8 mouse cellular contexts compared by ENCODE assay signal in the genomic region with DNA sequence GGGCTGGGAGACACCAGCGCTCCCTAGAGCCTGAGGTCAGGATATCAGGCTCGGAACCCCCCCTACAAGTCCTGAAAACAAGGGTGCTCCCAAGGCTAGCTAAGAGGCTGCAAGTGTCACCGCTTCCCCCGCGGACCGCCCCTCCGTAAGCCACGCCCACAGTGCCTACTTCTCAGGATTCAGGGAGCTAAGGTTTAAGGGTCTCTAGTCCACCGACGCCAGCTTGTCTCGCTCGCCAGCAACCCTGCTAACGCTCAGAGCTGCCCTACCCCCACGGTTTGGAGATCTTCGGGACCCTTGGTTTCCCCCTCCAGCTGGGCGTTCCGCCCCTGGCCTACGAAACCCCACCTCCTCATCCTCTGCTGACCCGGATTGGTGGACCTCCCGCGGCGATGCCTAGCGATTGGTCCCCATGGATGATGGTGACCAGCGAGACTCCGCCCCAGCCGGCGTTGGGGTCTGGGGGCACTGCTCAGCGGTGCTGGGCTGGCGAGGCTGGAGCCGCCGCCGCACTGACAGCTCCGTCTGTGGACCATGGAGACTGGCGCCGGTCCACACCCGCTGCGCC. TPM values are rescaled to one million over a fixed set of nuclear protein-coding genes. Genes with fewer than 3 reads are reported as not detected.
DNase-seq lines count a peak whose midpoint lies in the region; ATAC-seq lines count a peak whose summit lies in the region.

No protein-coding gene starts in this region.

- no peaks in the 10 kb centered on the region for H3K36me3 ChIP-seq in forebrain, embryonic 14.5 days (ENCODE audit: control insufficient read depth, insufficient read depth, low read length)
- H3K36me3 ChIP-seq in midbrain, embryonic 13.5 days: no peaks in the 10 kb centered on the region

- peak overlapping the region; percentile 42 for H3K4me3 ChIP-seq in forebrain, embryonic 14.5 days (ENCODE audit: low read depth, low read length)
- H3K4me3 ChIP-seq in midbrain, embryonic 13.5 days (replicated peaks): peak overlapping the region; percentile 54

- ATAC-seq in cerebellum, adult (ENCODE audit: insufficient number of reproducible peaks, low FRiP score, low TSS enrichment): peak; percentile 31; the same call in 1 of the 2 replicates
- peak; percentile 98 for ATAC-seq in forebrain, embryonic 14.5 days
- ATAC-seq in midbrain, embryonic 13.5 days: peak; percentile 96
- ATAC-seq in inflammation-experienced regulatory T-cells, adult 6 months: no peak

- under 1% methylated on average over 37 of the region's 37 CpGs for WGBS in forebrain, embryonic 14.5 days
- under 1% methylated on average over 37 of the region's 37 CpGs for WGBS in midbrain, embryonic 13.5 days

- peak overlapping the region; percentile 74 for H3K4me2 ChIP-seq in forebrain, embryonic 14.5 days (ENCODE audit: low read length)
- peak overlapping the region; percentile 74 for H3K4me2 ChIP-seq in midbrain, embryonic 13.5 days (replicated peaks)

- H3K27me3 ChIP-seq in forebrain, embryonic 14.5 days (replicated peaks; ENCODE audit: control insufficient read depth, insufficient read depth, low read length): peaks cover 26% of the 10 kb centered on the region
- H3K27me3 ChIP-seq in midbrain, embryonic 13.5 days: peaks cover 46% of the 10 kb centered on the region

- H3K9me3 ChIP-seq in forebrain, embryonic 14.5 days (replicated peaks; ENCODE audit: control insufficient read depth, low read length): no peaks in the 10 kb centered on the region
- H3K9me3 ChIP-seq in midbrain, embryonic 13.5 days: peaks cover 6% of the 10 kb centered on the region; the same call in 1 of the 2 replicates

- peak overlapping the region; percentile 43; the same call in 1 of the 2 replicates for H3K9ac ChIP-seq in forebrain, embryonic 14.5 days (ENCODE audit: low read length)
- peak overlapping the region; percentile 64 for H3K9ac ChIP-seq in midbrain, embryonic 13.5 days (replicated peaks)

- H3K27ac ChIP-seq in forebrain, embryonic 14.5 days (ENCODE audit: low read depth, low read length): no peak overlapping the region
- peak overlapping the region; percentile 73 for H3K27ac ChIP-seq in midbrain, embryonic 13.5 days

- DNase-seq in cerebellum, adult 9-10 months: no peak
- DNase-seq in brain, adult 2 months (ENCODE audit: low read depth, low spot score): peak; percentile 91
- DNase-seq in forebrain, embryonic 14.5 days (ENCODE audit: low spot score): peak; percentile 93
- DNase-seq in layer of hippocampus, postnatal 25 days (ENCODE audit: extremely low spot score in 1 of 2, low spot score in 1 of 2): peak; percentile 59 to 77
- DNase-seq in natural killer cell, adult 2 months (ENCODE audit: low spot score in 2 of 2): no peak

- H3K4me1 ChIP-seq in forebrain, embryonic 14.5 days (ENCODE audit: control insufficient read depth, insufficient read depth, low read length): no peaks in the 10 kb centered on the region
- peaks cover 39% of the 10 kb centered on the region for H3K4me1 ChIP-seq in midbrain, embryonic 13.5 days (replicated peaks)

RNA-seq across cellular contexts. Expression of gene Epha10, which starts 0.7 kb away (rescaled TPM):
- polyA plus RNA-seq in forebrain, embryonic 14.5 days (2014; fragmentation: Nextera tagmentation; extraction: Ambion mirVana): 0.27 and 0.84 TPM in 2 replicates
- total RNA-seq in layer of hippocampus, postnatal 25 days (2021): 10 to 100 TPM; 25.8 to 30.6 TPM
- 10.0 and 13.4 TPM in 2 replicates for polyA plus RNA-seq in midbrain, embryonic 13.5 days (2015; fragmentation: Nextera tagmentation; extraction: Ambion mirVana)
- not detected for polyA plus RNA-seq in inflammation-experienced regulatory T-cells, adult 6 months (2017; shearing (Covaris generic))

RNA-seq across cellular contexts. Expression of gene Maneal, which starts 19.5 kb away (rescaled TPM):
- polyA plus RNA-seq in forebrain, embryonic 14.5 days (2014; fragmentation: Nextera tagmentation; extraction: Ambion mirVana): 12.9 and 13.4 TPM in 2 replicates
- 10 to 100 TPM; 50.0 to 53.1 TPM for total RNA-seq in layer of hippocampus, postnatal 25 days (2021)
- polyA plus RNA-seq in midbrain, embryonic 13.5 days (2015; fragmentation: Nextera tagmentation; extraction: Ambion mirVana): 7.3 and 9.5 TPM in 2 replicates
- under 1 TPM; 0.30 to 0.88 (median 0.60) TPM for polyA plus RNA-seq in inflammation-experienced regulatory T-cells, adult 6 months (2017; shearing (Covaris generic))

RNA-seq across cellular contexts. Expression of gene 1110065P20Rik, which starts 30.4 kb away (rescaled TPM):
- polyA plus RNA-seq in forebrain, embryonic 14.5 days (2014; fragmentation: Nextera tagmentation; extraction: Ambion mirVana): 78.0 and 90.7 TPM in 2 replicates
- total RNA-seq in layer of hippocampus, postnatal 25 days (2021): 100 to 1,000 TPM in 1 of 2 experiments, 10 to 100 TPM in 1; 88.5 to 105 TPM
- 70.6 and 77.5 TPM in 2 replicates for polyA plus RNA-seq in midbrain, embryonic 13.5 days (2015; fragmentation: Nextera tagmentation; extraction: Ambion mirVana)
- polyA plus RNA-seq in inflammation-experienced regulatory T-cells, adult 6 months (2017; shearing (Covaris generic)): 1 to 10 TPM; 4.3 to 4.7 (median 4.4) TPM

RNA-seq across cellular contexts. Expression of gene Yrdc, which starts 30.9 kb away (rescaled TPM):
- polyA plus RNA-seq in forebrain, embryonic 14.5 days (2014; fragmentation: Nextera tagmentation; extraction: Ambion mirVana): 57.1 and 62.4 TPM in 2 replicates
- total RNA-seq in layer of hippocampus, postnatal 25 days (2021): 10 to 100 TPM; 31.6 to 32.3 TPM
- polyA plus RNA-seq in midbrain, embryonic 13.5 days (2015; fragmentation: Nextera tagmentation; extraction: Ambion mirVana): 42.8 and 45.1 TPM in 2 replicates
- 1 to 10 TPM; 2.8 to 5.3 (median 5.0) TPM for polyA plus RNA-seq in inflammation-experienced regulatory T-cells, adult 6 months (2017; shearing (Covaris generic))

RNA-seq across cellular contexts. Expression of gene 9930104L06Rik, which starts 55.4 kb away (rescaled TPM):
- polyA plus RNA-seq in forebrain, embryonic 14.5 days (2014; fragmentation: Nextera tagmentation; extraction: Ambion mirVana): 3.2 and 5.6 TPM in 2 replicates
- 10 to 100 TPM; 20.1 to 20.4 TPM for total RNA-seq in layer of hippocampus, postnatal 25 days (2021)
- polyA plus RNA-seq in midbrain, embryonic 13.5 days (2015; fragmentation: Nextera tagmentation; extraction: Ambion mirVana): 14.8 and 21.6 TPM in 2 replicates
- polyA plus RNA-seq in inflammation-experienced regulatory T-cells, adult 6 months (2017; shearing (Covaris generic)): 10 to 100 TPM in 1 of 3 experiments, 1 to 10 TPM in 2; 7.3 to 13.8 (median 9.9) TPM

Comparison
In these comparisons a context has a peak if more than half of its experiments do, and no peak if none do; other contexts are left out.
1. DNase-seq: peak in brain, adult 2 months (single experiment), forebrain, embryonic 14.5 days (single experiment) and layer of hippocampus, postnatal 25 days (2 of 2); none in cerebellum, adult 9-10 months (single experiment) and natural killer cell, adult 2 months (0 of 2).
2. RNA of gene 1110065P20Rik, which starts 30.4 kb away (polyA plus RNA-seq): 78.0 to 90.7 TPM in forebrain, embryonic 14.5 days and 70.6 to 77.5 TPM in midbrain, embryonic 13.5 days; 4.3 to 4.7 TPM in inflammation-experienced regulatory T-cells, adult 6 months; every median in the first group is over 10 times any median in the second.